Mouse (Mus musculus) intestine, embryonic 14.5 days (tissue): ENCODE measurements around the gene Mnt. TPM values are rescaled to one million over a fixed set of nuclear protein-coding genes. Genes with fewer than 3 reads are reported as not detected.

Source experiments
- ATAC-seq: fragments of 200-750 bp; cut with Nextera tagmentation; replicated peaks from 2 replicates; pipeline ENCODE4 v1.8.0; 2017; ENCODE audit warnings: low read depth, moderate number of reproducible peaks, moderate TSS enrichment, moderate library complexity; ENCODE audit not compliant: low FRiP score, low TSS enrichment
- DNase-seq: peaks from one replicate; pipeline ENCODE4 v3.0.0-alpha.2; 2018; ENCODE audit warnings: low spot score
- H3K27ac ChIP-seq: fragments of 300-500 bp; sonication (generic); 2 replicates; pipeline ENCODE4 v1.5.1; 2014; ENCODE audit warnings: low read depth, mild to moderate bottlenecking, control low read depth
- H3K27me3 ChIP-seq: fragments of 300-500 bp; sonication (generic); replicated peaks from 2 replicates; pipeline ENCODE4 v1.6.1; 2014; ENCODE audit warnings: low read length, control low read depth; ENCODE audit not compliant: control insufficient read depth, insufficient read depth
- H3K36me3 ChIP-seq: fragments of 300-500 bp; sonication (generic); 2 replicates; pipeline ENCODE4 v1.6.1; 2014; ENCODE audit warnings: low read length, control low read depth; ENCODE audit not compliant: control insufficient read depth, insufficient read depth
- H3K4me1 ChIP-seq: fragments of 300-500 bp; sonication (generic); replicated peaks from 2 replicates; pipeline ENCODE4 v1.6.1; 2014; ENCODE audit warnings: low read length, control low read depth, mixed read lengths; ENCODE audit not compliant: control insufficient read depth, insufficient read depth
- H3K4me2 ChIP-seq: fragments of 300-500 bp; sonication (generic); 2 replicates; pipeline ENCODE4 v1.6.1; 2014; ENCODE audit warnings: low read length
- H3K4me3 ChIP-seq: fragments of 300-500 bp; sonication (generic); 2 replicates; pipeline ENCODE4 v1.5.1; 2014; ENCODE audit warnings: low read depth, low read length, control low read depth, mixed read lengths
- H3K9ac ChIP-seq: fragments of 300-500 bp; sonication (generic); 2 replicates; pipeline ENCODE4 v1.6.1; 2014; ENCODE audit warnings: mild to moderate bottlenecking, low read length
- H3K9me3 ChIP-seq: fragments of 300-500 bp; sonication (generic); 2 replicates; pipeline ENCODE4 v1.6.1; 2016; ENCODE audit warnings: low read length, control low read depth; ENCODE audit not compliant: control insufficient read depth
- WGBS: fragments of 180-500 bp; shearing (Covaris S2); extraction: QIAGEN DNeasy Blood & Tissue Kit; methylation state at CpG from one replicate; pipeline ENCODE4 v1.1.7; 2014; 5-methylcytosine and 5-hydroxymethylcytosine counted together
- polyA plus RNA-seq: library from polyadenylated mRNA; unstranded; fragments of >200 nt; fragmentation: Nextera tagmentation; extraction: Ambion mirVana; gene quantifications from 2 replicates; pipeline ENCODE4 v1.2.1, GENCODE M21; 2014

Mnt gene
- polyA plus RNA-seq, 1 experiment from 2014 or later: 5.5 TPM

DNA sequence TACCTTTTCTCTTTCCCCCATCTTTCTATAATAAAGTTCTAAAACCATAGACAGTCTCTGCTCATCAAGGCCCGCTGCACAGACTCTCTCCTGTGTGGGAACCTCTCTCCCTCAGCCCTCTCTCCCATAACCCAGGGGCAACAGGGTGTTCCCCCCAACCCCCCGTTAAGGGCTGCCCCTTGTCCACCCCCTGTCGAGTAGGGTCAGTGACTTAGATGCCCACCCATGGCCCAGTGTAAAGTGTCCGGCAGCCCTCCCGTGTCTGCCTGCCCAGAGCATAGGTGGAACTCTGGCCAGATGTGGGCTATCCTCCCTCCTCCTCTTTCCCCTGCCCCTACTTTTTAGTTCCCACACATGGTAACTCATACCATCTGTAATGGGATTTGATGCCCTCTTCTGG lies 19.2 kb upstream of the Mnt start:
- Histone ChIP-seq H3K9me3 (no peaks in the 10 kb centered on the region), H3K4me2 (no peak overlapping the region), H3K9ac (no peak overlapping the region), H3K27me3 (no peaks in the 10 kb centered on the region), H3K4me3 (no peak overlapping the region), H3K27ac (peak overlapping the region; percentile 57; the same call in 1 of the 2 replicates), H3K4me1 (no peaks in the 10 kb centered on the region), H3K36me3 (peaks cover 42% of the 10 kb centered on the region)
- ATAC-seq (no peak), DNase-seq (no peak)
- WGBS: 29% methylated on average over 5 of the region's 5 CpGs

DNA sequence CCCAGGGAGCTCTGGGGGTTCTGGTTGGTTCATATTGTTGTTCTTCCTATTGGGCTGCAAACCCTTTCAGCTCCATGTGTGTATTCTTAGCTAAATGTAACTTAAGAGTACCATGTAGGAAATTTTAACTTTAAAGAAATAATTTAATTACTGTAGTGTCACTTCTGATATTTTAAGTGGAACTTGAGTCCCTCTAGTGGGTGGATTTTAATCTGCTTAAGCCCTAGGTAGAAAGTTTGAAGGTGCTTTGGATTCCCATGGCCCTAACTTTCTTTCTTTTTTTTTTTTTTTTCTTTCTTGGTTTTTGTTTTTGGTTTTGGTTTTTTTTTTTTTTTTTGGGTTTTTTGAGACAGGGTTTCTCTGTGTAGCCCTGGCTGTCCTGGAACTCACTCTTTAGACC lies 14.9 kb upstream of the Mnt start:
- no peak for DNase-seq
- Histone ChIP-seq H3K9ac (no peak overlapping the region), H3K9me3 (no peaks in the 10 kb centered on the region), H3K27me3 (no peaks in the 10 kb centered on the region), H3K36me3 (peaks cover 59% of the 10 kb centered on the region), H3K4me2 (no peak overlapping the region), H3K27ac (no peak overlapping the region), H3K4me3 (no peak overlapping the region), H3K4me1 (no peaks in the 10 kb centered on the region)
- ATAC-seq: no peak

DNA sequence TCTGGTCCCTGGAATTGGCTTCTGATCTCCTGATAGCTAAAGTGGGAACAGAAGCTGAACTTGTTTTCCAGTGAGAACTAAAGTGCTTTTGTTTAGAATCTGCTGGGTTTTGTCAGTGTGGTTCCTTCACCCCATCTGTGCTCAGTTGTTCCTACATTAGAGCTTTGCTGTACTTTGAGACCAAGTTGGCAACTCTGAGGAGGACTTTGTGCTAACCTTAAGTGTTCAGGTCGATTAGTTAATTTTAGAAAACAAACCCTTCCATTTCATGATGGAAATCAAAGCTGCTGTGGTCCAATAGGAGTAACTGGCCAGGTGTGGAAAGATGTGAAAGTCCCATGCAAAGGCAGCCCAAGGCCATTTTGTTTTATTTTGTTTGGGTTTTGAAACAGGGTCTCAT lies 9.8 kb upstream of the Mnt start:
- Histone ChIP-seq H3K36me3 (peaks cover 43% of the 10 kb centered on the region), H3K4me1 (no peaks in the 10 kb centered on the region), H3K9ac (no peak overlapping the region), H3K4me2 (no peak overlapping the region), H3K27me3 (no peaks in the 10 kb centered on the region), H3K9me3 (no peaks in the 10 kb centered on the region), H3K27ac (no peak overlapping the region), H3K4me3 (no peak overlapping the region)
- DNase-seq (no peak), ATAC-seq (no peak)
- 74% methylated on average over 1 of the region's 1 CpGs for WGBS

DNA sequence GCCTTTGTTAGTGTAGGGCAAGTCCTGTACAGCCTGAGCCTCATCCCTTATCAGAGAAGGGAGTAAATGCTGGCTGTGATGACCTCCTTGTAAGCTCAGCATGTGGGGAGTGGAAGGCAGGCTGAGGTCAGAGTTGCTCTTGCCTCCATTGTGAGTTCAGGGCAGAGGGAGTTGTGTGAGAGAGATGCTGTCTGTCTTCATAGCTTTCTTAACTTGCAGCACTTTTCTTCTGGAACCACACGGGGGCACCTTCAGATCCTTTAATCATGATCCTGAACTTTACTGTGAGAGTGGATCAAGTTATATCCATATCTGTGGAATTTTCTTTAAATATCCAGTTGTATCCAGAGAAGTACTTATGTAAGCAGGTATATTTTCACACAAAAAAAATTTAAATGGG lies 9.3 kb upstream of the Mnt start:
- ATAC-seq (no peak), DNase-seq (no peak)
- Histone ChIP-seq H3K9ac (no peak overlapping the region), H3K27me3 (no peaks in the 10 kb centered on the region), H3K4me1 (no peaks in the 10 kb centered on the region), H3K36me3 (peaks cover 41% of the 10 kb centered on the region), H3K9me3 (no peaks in the 10 kb centered on the region), H3K27ac (no peak overlapping the region), H3K4me2 (no peak overlapping the region), H3K4me3 (no peak overlapping the region)
- WGBS: 42% methylated on average over 1 of the region's 1 CpGs

DNA sequence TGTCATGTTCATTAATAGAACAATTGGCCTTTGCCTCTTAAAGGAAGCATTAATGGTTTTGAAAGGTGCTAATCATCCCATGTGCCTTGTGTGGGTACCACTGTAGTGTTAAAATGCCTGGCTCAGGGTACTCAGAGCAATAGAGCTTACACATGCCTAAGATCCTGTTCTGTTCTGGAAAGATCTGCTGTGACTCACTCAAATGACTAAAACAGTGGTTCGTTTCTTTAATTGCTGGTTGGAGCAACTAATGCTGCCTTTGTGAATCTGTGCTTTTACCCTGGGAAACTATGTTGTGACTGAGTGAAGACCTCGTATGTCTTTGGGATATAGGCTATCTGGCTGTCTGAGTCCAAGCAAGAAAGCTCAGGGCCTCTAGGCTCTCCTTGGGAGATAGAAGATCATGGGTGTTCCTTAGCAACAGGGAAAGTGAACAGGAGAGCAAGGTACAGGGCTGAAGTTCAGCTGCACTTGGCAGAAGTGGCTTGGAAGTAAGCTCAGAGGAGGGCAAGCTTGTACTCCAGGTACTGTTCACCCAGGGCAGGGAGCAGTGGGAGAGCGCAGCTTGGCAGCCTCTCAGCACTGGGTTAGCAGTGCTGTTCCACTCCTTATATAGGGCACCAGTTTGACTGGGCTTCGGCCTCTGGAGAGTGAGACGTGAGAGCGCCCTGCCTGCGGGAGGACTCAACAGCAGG lies 7.8 kb upstream of the Mnt start:
- no peaks in the 10 kb centered on the region for H3K27me3 ChIP-seq
- WGBS: 86% methylated on average over 7 of the region's 7 CpGs
- no peak overlapping the region for H3K4me3 ChIP-seq
- H3K9ac ChIP-seq: no peak overlapping the region
- no peak for ATAC-seq
- H3K36me3 ChIP-seq: peaks cover 27% of the 10 kb centered on the region
- H3K4me2 ChIP-seq: no peak overlapping the region
- H3K4me1 ChIP-seq: no peaks in the 10 kb centered on the region
- H3K9me3 ChIP-seq: no peaks in the 10 kb centered on the region
- no peak for DNase-seq
- H3K27ac ChIP-seq: no peak overlapping the region

DNA sequence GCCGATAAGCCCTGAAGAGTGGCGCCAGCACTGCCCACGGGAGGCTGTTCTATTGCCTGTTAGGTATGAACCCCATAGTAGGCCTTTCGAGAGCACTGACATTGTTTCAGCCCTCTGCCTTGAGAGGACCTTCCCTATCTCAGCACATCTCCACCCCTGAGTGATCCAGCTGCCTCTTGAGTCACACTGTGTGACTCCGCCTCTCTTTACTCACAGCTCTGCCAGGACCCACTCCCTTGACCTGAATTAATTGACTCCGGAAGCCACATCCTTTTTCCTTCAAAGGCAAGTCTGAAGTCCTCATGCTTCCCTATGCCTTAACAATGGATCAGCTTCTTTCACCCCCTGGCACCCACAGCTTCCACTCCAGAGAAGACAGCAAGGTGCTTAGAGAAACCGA lies 4.6 kb upstream of the Mnt start:
- no peaks in the 10 kb centered on the region for H3K9me3 ChIP-seq
- no peak for ATAC-seq
- H3K27me3 ChIP-seq: 0 out of 2 replicates have a peak, but pooled peaks cover 4% of the 10 kb centered on the region
- no peaks in the 10 kb centered on the region for H3K36me3 ChIP-seq
- H3K27ac ChIP-seq: peak overlapping the region; percentile 33; the same call in 1 of the 2 replicates
- no peak overlapping the region for H3K9ac ChIP-seq
- 66% methylated on average over 7 of the region's 7 CpGs for WGBS
- peaks cover 5% of the 10 kb centered on the region; the same call in 1 of the 2 replicates for H3K4me1 ChIP-seq
- no peak for DNase-seq
- no peak overlapping the region for H3K4me2 ChIP-seq
- H3K4me3 ChIP-seq: no peak overlapping the region

DNA sequence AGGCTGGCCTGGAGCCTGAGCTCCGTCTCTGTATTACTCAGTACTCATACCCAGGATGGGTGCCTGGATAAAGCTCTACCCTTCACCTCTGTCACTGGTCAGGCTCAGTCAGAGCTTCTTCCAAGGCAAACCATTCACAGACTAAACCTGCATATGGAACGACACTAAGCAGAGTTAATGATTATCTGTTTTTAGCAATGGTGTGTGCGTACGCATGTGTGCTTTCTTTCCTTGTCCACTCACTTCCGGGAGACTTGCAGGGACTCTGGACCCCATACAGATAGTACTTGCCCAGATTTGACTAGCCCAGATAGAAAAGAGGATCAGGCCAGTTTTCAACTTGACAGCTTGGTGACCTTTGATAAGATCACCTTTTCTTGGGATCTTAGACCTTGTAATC lies 4.0 kb upstream of the Mnt start:
- H3K4me1 ChIP-seq: peaks cover 5% of the 10 kb centered on the region; the same call in 1 of the 2 replicates
- no peak overlapping the region for H3K9ac ChIP-seq
- no peak for ATAC-seq
- H3K4me2 ChIP-seq: no peak overlapping the region
- peak overlapping the region; percentile 33; the same call in 1 of the 2 replicates for H3K27ac ChIP-seq
- H3K9me3 ChIP-seq: no peaks in the 10 kb centered on the region
- DNase-seq: no peak
- 74% methylated on average over 5 of the region's 5 CpGs for WGBS
- no peaks in the 10 kb centered on the region for H3K36me3 ChIP-seq
- H3K4me3 ChIP-seq: no peak overlapping the region
- 0 out of 2 replicates have a peak, but pooled peaks cover 4% of the 10 kb centered on the region for H3K27me3 ChIP-seq

DNA sequence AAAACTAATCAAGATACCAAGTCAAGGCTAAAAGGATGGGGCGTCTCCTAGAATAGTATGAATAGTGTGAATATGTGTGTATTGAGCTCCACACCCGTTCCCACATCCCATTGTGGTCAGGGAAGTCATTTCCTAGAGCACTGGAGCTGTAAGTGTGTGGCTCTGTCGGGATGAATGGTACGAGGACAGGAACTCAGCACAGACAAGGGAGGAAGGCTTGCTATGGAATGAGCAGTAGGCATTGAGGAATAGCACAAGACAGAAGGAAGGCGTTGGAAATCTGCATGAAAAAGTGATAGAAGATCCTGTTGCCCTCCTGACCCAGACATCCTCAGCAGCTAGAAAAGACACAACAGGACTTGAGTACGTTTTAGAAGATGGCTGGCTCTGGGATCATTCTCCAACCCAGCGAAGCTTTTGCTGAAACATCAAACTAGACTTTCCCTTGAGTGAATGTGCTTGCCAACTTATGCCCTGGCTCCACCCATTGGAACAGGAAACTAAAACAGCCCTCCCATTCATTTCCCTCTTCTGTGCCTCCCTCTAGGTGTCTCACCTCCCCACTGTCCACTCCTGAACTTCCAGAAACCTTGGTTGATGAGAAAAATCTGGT lies 2.8 kb upstream of the Mnt start:
- no peak for DNase-seq
- Histone ChIP-seq H3K4me3 (no peak overlapping the region), H3K9me3 (no peaks in the 10 kb centered on the region), H3K9ac (no peak overlapping the region), H3K36me3 (no peaks in the 10 kb centered on the region), H3K27ac (no peak overlapping the region), H3K27me3 (0 out of 2 replicates have a peak, but pooled peaks cover 4% of the 10 kb centered on the region), H3K4me1 (peaks cover 6% of the 10 kb centered on the region), H3K4me2 (no peak overlapping the region)
- ATAC-seq: no peak
- WGBS: 76% methylated on average over 7 of the region's 7 CpGs
